Comparison of ENCODE assay signal across 9 mouse cellular contexts in the genomic region with DNA sequence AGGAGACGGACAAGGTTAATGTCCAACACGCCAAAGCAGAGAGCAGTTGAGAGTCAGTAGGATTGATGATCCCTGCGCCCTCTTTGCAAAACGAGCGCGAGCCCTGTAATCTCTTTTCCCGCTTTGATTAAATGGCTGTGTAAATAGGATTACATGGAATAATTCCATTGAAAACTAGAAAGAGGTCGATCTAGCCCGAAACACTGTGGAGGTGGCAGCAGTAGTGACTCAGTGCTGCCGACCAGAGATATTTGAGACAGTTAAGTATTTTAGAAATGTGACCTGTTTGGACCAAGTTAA. TPM values are rescaled to one million over a fixed set of nuclear protein-coding genes. Genes with fewer than 3 reads are reported as not detected.
A peak's percentile ranks its signal among the peaks of the same experiment; 100 is the strongest.
DNase-seq lines count a peak whose midpoint lies in the region; ATAC-seq lines count a peak whose summit lies in the region.
"Had no signal": no experiment of that assay in that cellular context is flagged by ENCODE, and none has a peak within 500 bp of the region (broad histone marks: within the 10 kb centered on the region; RNA-seq: fewer than 3 reads in every experiment).

No protein-coding gene starts in this region.

- H3K9me3 ChIP-seq in kidney, embryonic 14.5 days (ENCODE audit: control insufficient read depth, low read length) = no peaks in the 10 kb centered on the region
- no peaks in the 10 kb centered on the region for H3K9me3 ChIP-seq in embryonic facial prominence, embryonic 13.5 days
- no peaks in the 10 kb centered on the region for H3K9me3 ChIP-seq in intestine, embryonic 16.5 days (ENCODE audit: control insufficient read depth, low read length)
- H3K9me3 ChIP-seq in neural tube, embryonic 12.5 days = no peaks in the 10 kb centered on the region

- peak overlapping the region; percentile 63 for H3K4me2 ChIP-seq in kidney, embryonic 14.5 days (replicated peaks; ENCODE audit: low read depth, low read length)
- peak overlapping the region; percentile 97 for H3K4me2 ChIP-seq in embryonic facial prominence, embryonic 13.5 days
- H3K4me2 ChIP-seq in intestine, embryonic 16.5 days (ENCODE audit: low read depth, low read length) = peak overlapping the region; percentile 66
- H3K4me2 ChIP-seq in neural tube, embryonic 12.5 days (replicated peaks) = peak overlapping the region; percentile 100

- ATAC-seq in kidney, embryonic 14.5 days (ENCODE audit: low FRiP score, low TSS enrichment) = no peak
- ATAC-seq in embryonic facial prominence, embryonic 13.5 days (ENCODE audit: insufficient number of reproducible peaks, insufficient read depth, low FRiP score, low TSS enrichment, low read depth) = no peak
- no peak for ATAC-seq in intestine, embryonic 16.5 days
- no peak for ATAC-seq in neural tube, embryonic 12.5 days (ENCODE audit: low FRiP score, low read depth)

- H3K9ac ChIP-seq in kidney, embryonic 14.5 days (ENCODE audit: low read depth, low read length) = peak overlapping the region; percentile 34; the same call in 1 of the 2 replicates
- H3K9ac ChIP-seq in embryonic facial prominence, embryonic 13.5 days = 0 out of 2 replicates have a peak overlapping the region, but pooled peaks have one; percentile 44
- H3K9ac ChIP-seq in intestine, embryonic 16.5 days (ENCODE audit: low read depth, low read length) = peak overlapping the region; percentile 55; the same call in 1 of the 2 replicates
- no peak overlapping the region for H3K9ac ChIP-seq in neural tube, embryonic 12.5 days

- H3K4me3 ChIP-seq in kidney, embryonic 14.5 days (ENCODE audit: low read length) = peak overlapping the region; percentile 64
- peak overlapping the region; percentile 61 for H3K4me3 ChIP-seq in embryonic facial prominence, embryonic 13.5 days
- H3K4me3 ChIP-seq in intestine, embryonic 16.5 days (ENCODE audit: low read length) = peak overlapping the region; percentile 50
- 0 out of 2 replicates have a peak overlapping the region, but pooled peaks have one; percentile 5 for H3K4me3 ChIP-seq in neural tube, embryonic 12.5 days

- peaks cover 19% of the 10 kb centered on the region for H3K4me1 ChIP-seq in kidney, embryonic 14.5 days (ENCODE audit: control insufficient read depth, insufficient read depth, low read length)
- peaks cover 16% of the 10 kb centered on the region for H3K4me1 ChIP-seq in embryonic facial prominence, embryonic 13.5 days
- peaks cover 22% of the 10 kb centered on the region for H3K4me1 ChIP-seq in intestine, embryonic 16.5 days (ENCODE audit: control insufficient read depth, insufficient read depth, low read length)
- H3K4me1 ChIP-seq in neural tube, embryonic 12.5 days = peaks cover 15% of the 10 kb centered on the region; the same call in 1 of the 2 replicates

- H3K27me3 ChIP-seq in kidney, embryonic 14.5 days (ENCODE audit: control insufficient read depth, insufficient read depth, low read length) = peaks cover 4% of the 10 kb centered on the region
- peaks cover 49% of the 10 kb centered on the region for H3K27me3 ChIP-seq in embryonic facial prominence, embryonic 13.5 days
- H3K27me3 ChIP-seq in intestine, embryonic 16.5 days (replicated peaks; ENCODE audit: control insufficient read depth, insufficient read depth, low read length) = no peaks in the 10 kb centered on the region
- peaks cover 16% of the 10 kb centered on the region for H3K27me3 ChIP-seq in neural tube, embryonic 12.5 days (replicated peaks)

- no peak for DNase-seq in kidney, adult 18-20 months
- no peak for DNase-seq in right cerebral cortex, postnatal 36 days (ENCODE audit: low spot score in 2 of 2)
- no peak for DNase-seq in spleen, adult 18-20 months
- DNase-seq in cerebellum, postnatal 4 days (ENCODE audit: low spot score in 2 of 2) = no peak
- DNase-seq: kidney, postnatal 10 days had no signal

- WGBS in kidney, embryonic 14.5 days = 7% methylated on average over 10 of the region's 10 CpGs
- WGBS in embryonic facial prominence, embryonic 13.5 days = 7% methylated on average over 10 of the region's 10 CpGs
- 10% methylated on average over 10 of the region's 10 CpGs for WGBS in intestine, embryonic 16.5 days
- WGBS in neural tube, embryonic 12.5 days = 4% methylated on average over 10 of the region's 10 CpGs

- peaks cover 3% of the 10 kb centered on the region; the same call in 1 of the 2 replicates for H3K36me3 ChIP-seq in kidney, embryonic 14.5 days (ENCODE audit: control insufficient read depth, insufficient read depth, low read length)
- H3K36me3 ChIP-seq in embryonic facial prominence, embryonic 13.5 days = no peaks in the 10 kb centered on the region
- H3K36me3 ChIP-seq in intestine, embryonic 16.5 days (ENCODE audit: control insufficient read depth, insufficient read depth, low read length) = no peaks in the 10 kb centered on the region; the same call in 1 of the 2 replicates
- no peaks in the 10 kb centered on the region for H3K36me3 ChIP-seq in neural tube, embryonic 12.5 days

- no peak overlapping the region for H3K27ac ChIP-seq in kidney, embryonic 14.5 days (ENCODE audit: low read depth, low read length)
- no peak overlapping the region for H3K27ac ChIP-seq in embryonic facial prominence, embryonic 13.5 days
- no peak overlapping the region for H3K27ac ChIP-seq in intestine, embryonic 16.5 days (ENCODE audit: low read length)
- no peak overlapping the region for H3K27ac ChIP-seq in neural tube, embryonic 12.5 days

RNA-seq across cellular contexts. Expression of a gene that starts 2.3 kb away (rescaled TPM):
- polyA plus RNA-seq in kidney, embryonic 14.5 days (2014; fragmentation: Nextera tagmentation; extraction: Ambion mirVana) = 16.7 and 35.2 TPM in 2 replicates
- 14.4 and 15.1 TPM in 2 replicates for polyA plus RNA-seq in embryonic facial prominence, embryonic 13.5 days (2015; fragmentation: Nextera tagmentation; extraction: Ambion mirVana)
- 21.3 and 22.5 TPM in 2 replicates for polyA plus RNA-seq in intestine, embryonic 16.5 days (2015; fragmentation: Nextera tagmentation; extraction: Ambion mirVana)
- polyA plus RNA-seq in neural tube, embryonic 12.5 days (2016; fragmentation: Nextera tagmentation; extraction: Ambion mirVana) = 13.1 and 16.7 TPM in 2 replicates

Comparison
In these comparisons a context has a peak if more than half of its experiments do, and no peak if none do; other contexts are left out.
1. H3K4me3 ChIP-seq: peak in every context shown above with its lines; median percentile 64 in kidney, embryonic 14.5 days; 61 in embryonic facial prominence, embryonic 13.5 days; 50 in intestine, embryonic 16.5 days; 5 in neural tube, embryonic 12.5 days.